Mouse (Mus musculus) spleen, adult 2 months (tissue): ENCODE data around the gene Abcc2.

Experiments
- CTCF ChIP-seq: fragments of 200-500 bp; IDR thresholded peaks from 2 replicates; pipeline ENCODE4 v1.5.1; 2011; ENCODE audit warnings: mild to moderate bottlenecking, inconsistent platforms; ENCODE audit not compliant: insufficient read depth, insufficient read length, insufficient replicate concordance; ENCODE audit errors: extremely low read depth
- POLR2A ChIP-seq: fragments of 200-500 bp; IDR thresholded peaks from 2 replicates; pipeline ENCODE4 v1.6.1; 2011; ENCODE audit warnings: low read depth, low read length, inconsistent platforms

- TF ChIP-seq POLR2A (no peak), CTCF (no peak)
These were observed 9.7 kb upstream of the Abcc2 start for GRCm38 (mm10) chr19:43772311-43772710.
